Mouse (Mus musculus) neural tube, embryonic 11.5 days (tissue): ENCODE data around the gene Pex11b. TPM values are rescaled to one million over a fixed set of nuclear protein-coding genes. Genes with fewer than 3 reads are reported as not detected.
A peak's percentile ranks its signal among the peaks of the same experiment; 100 is the strongest.
"Not testable (repeated sequence)": the region's sequence is repeated elsewhere in the genome, so short reads cannot be mapped to it uniquely, and the experiment has no call there.

Experiments
- ATAC-seq: fragments of 200-750 bp; cut with Nextera tagmentation; 2 replicates; pipeline ENCODE4 v1.8.0; 2017; ENCODE audit warnings: moderate number of reproducible peaks, mild to moderate bottlenecking, moderate TSS enrichment, moderate library complexity; ENCODE audit not compliant: insufficient read depth, low FRiP score, low TSS enrichment
- DNase-seq: peaks from one replicate; pipeline ENCODE4 v3.0.0-alpha.2; 2015; ENCODE audit warnings: low spot score
- H3K27ac ChIP-seq: fragments of 300-500 bp; sonication (generic); 2 replicates; pipeline ENCODE4 v1.5.1; 2014; ENCODE audit warnings: low read depth, mild to moderate bottlenecking, low read length
- H3K27me3 ChIP-seq: fragments of 300-500 bp; sonication (generic); 2 replicates; pipeline ENCODE4 v1.6.1; 2014; ENCODE audit warnings: mild to moderate bottlenecking, low read length, mixed read lengths; ENCODE audit not compliant: control insufficient read depth, insufficient read depth
- H3K36me3 ChIP-seq: fragments of 300-500 bp; sonication (generic); 2 replicates; pipeline ENCODE4 v1.6.1; 2014; ENCODE audit warnings: mild to moderate bottlenecking, low read length, moderate library complexity, mixed read lengths; ENCODE audit not compliant: control insufficient read depth, insufficient read depth
- H3K4me1 ChIP-seq: fragments of 300-500 bp; sonication (generic); 2 replicates; pipeline ENCODE4 v1.6.1; 2014; ENCODE audit warnings: low read length, mixed read lengths; ENCODE audit not compliant: control insufficient read depth, insufficient read depth
- H3K4me2 ChIP-seq: fragments of 300-500 bp; sonication (generic); 2 replicates; pipeline ENCODE4 v1.6.1; 2014; ENCODE audit warnings: low read depth, mild to moderate bottlenecking, moderate library complexity
- H3K4me3 ChIP-seq: fragments of 300-500 bp; sonication (generic); 2 replicates; pipeline ENCODE4 v1.5.1; 2014; ENCODE audit warnings: low read depth, low read length
- H3K9ac ChIP-seq: fragments of 300-500 bp; sonication (generic); 2 replicates; pipeline ENCODE4 v1.6.1; 2014; ENCODE audit warnings: mild to moderate bottlenecking, low read length
- H3K9me3 ChIP-seq: fragments of 300-500 bp; sonication (generic); 2 replicates; pipeline ENCODE4 v1.6.1; 2016; ENCODE audit warnings: low read length; ENCODE audit not compliant: control insufficient read depth
- WGBS: fragments of 180-500 bp; shearing (Covaris S2); extraction: QIAGEN DNeasy Blood & Tissue Kit; methylation state at CpG from one replicate; pipeline ENCODE4 v1.1.7; 2014; 5-methylcytosine and 5-hydroxymethylcytosine counted together
- polyA plus RNA-seq: library from polyadenylated mRNA; unstranded; fragments of >200 nt; fragmentation: Nextera tagmentation; extraction: Ambion mirVana; gene quantifications from 2 replicates; pipeline ENCODE4 v1.2.1, GENCODE M21; 2014

The Pex11b gene
- polyA plus RNA-seq, 1 experiment from 2014 or later, result 40.5 TPM

GRCm38 (mm10) chr3:96603311-96603710 is 31.9 kb upstream of the Pex11b start:
- no peaks in the 10 kb centered on the region for H3K27me3 ChIP-seq
- peak overlapping the region; percentile 67 for H3K4me2 ChIP-seq
- no peaks in the 10 kb centered on the region for H3K9me3 ChIP-seq
- no peak overlapping the region for H3K27ac ChIP-seq
- DNase-seq (no peak), ATAC-seq (no peak)
- no peaks in the 10 kb centered on the region for H3K36me3 ChIP-seq
- peak overlapping the region; percentile 86 for H3K4me3 ChIP-seq
- WGBS, result 60% methylated on average over 5 of the region's 5 CpGs
- H3K4me1 ChIP-seq, result peaks cover 23% of the 10 kb centered on the region
- peak overlapping the region; percentile 89 for H3K9ac ChIP-seq

DNA sequence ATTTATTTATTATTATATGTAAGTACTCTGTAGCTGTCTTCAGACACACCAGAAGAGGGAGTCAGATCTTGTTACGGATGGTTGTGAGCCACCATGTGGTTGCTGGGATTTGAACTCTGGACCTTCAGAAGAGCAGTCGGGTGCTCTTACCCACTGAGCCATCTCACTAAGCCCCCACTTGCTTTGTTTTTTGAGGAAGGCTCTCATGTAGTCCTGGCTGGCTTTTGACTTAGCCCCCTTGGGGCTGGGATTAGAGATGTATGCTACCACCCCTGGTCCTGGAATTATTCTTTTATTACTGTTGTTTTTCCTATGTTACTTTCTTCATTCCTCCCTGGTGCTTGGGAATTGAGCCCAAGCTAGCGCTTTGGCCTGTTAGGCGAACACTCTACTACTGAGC is 29.2 kb upstream of the Pex11b start:
- H3K9me3 ChIP-seq, H3K27me3 ChIP-seq, H3K4me2 ChIP-seq, H3K4me3 ChIP-seq, DNase-seq, H3K9ac ChIP-seq, H3K27ac ChIP-seq, H3K36me3 ChIP-seq, ATAC-seq: not testable (repeated sequence)
- 87% methylated on average over 4 of the region's 4 CpGs for WGBS
- peaks cover 17% of the 10 kb centered on the region for H3K4me1 ChIP-seq

DNA sequence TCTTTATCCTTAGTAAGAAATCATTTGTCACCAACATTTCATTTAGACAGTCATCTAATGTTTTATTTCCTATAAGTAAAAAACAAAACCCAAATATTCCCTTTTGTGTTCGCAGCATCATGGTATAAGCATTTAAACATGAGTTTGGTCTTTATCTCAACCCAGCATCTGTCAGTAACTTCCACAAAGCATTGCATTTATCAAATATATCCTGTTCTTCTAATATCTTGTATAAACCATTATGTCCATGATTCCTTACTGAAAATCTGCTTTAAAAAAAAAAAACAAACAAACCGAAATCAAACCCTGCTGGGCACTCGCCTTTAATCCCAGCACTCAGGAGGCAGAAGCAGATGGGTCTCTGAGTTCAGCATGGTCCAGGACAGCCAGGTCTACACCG is 28.6 kb upstream of the Pex11b start:
- Histone ChIP-seq H3K9me3 (no peaks in the 10 kb centered on the region), H3K27ac (no peak overlapping the region), H3K27me3 (no peaks in the 10 kb centered on the region), H3K4me3 (no peak overlapping the region), H3K36me3 (no peaks in the 10 kb centered on the region), H3K9ac (no peak overlapping the region), H3K4me1 (peaks cover 17% of the 10 kb centered on the region), H3K4me2 (no peak overlapping the region)
- WGBS, result 91% methylated on average over 4 of the region's 4 CpGs
- DNase-seq, result no peak
- no peak for ATAC-seq

GRCm38 (mm10) chr3:96617941-96618340 is 17.2 kb upstream of the Pex11b start:
- H3K4me1 ChIP-seq, result no peaks in the 10 kb centered on the region
- WGBS, result 91% methylated on average over 3 of the region's 3 CpGs
- H3K4me3 ChIP-seq, result no peak overlapping the region
- DNase-seq (no peak), ATAC-seq (no peak)
- no peak overlapping the region for H3K9ac ChIP-seq
- H3K9me3 ChIP-seq, result no peaks in the 10 kb centered on the region
- H3K27me3 ChIP-seq, result no peaks in the 10 kb centered on the region
- peaks cover 7% of the 10 kb centered on the region for H3K36me3 ChIP-seq
- no peak overlapping the region for H3K27ac ChIP-seq
- no peak overlapping the region for H3K4me2 ChIP-seq

DNA sequence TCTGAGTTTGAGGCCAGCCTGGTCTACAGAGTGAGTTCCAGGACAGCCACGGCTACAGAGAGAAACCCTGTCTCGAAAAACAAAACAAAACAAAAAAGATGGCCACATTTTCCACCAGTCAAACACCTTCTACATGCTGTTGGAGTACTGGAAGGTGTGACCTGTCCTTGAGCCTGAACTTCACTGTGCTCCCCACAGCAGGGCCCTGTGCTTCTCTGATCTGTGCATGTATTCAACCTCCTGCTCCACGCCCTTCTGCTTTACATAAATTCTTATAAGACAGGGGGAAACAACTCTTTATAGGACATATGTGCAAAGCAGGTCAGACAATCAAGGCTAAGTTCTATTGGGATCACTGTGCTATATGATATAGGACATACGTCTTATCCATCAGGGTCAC is 12.0 kb upstream of the Pex11b start:
- DNase-seq, result no peak
- no peak overlapping the region for H3K4me2 ChIP-seq
- H3K4me3 ChIP-seq, result no peak overlapping the region
- H3K4me1 ChIP-seq, result no peaks in the 10 kb centered on the region
- H3K36me3 ChIP-seq, result peaks cover 5% of the 10 kb centered on the region; the same call in 1 of the 2 replicates
- H3K9me3 ChIP-seq, result no peaks in the 10 kb centered on the region
- 93% methylated on average over 4 of the region's 4 CpGs for whole genome bisulfite sequencing
- H3K9ac ChIP-seq, result no peak overlapping the region
- no peak for ATAC-seq
- no peaks in the 10 kb centered on the region for H3K27me3 ChIP-seq
- no peak overlapping the region for H3K27ac ChIP-seq

DNA sequence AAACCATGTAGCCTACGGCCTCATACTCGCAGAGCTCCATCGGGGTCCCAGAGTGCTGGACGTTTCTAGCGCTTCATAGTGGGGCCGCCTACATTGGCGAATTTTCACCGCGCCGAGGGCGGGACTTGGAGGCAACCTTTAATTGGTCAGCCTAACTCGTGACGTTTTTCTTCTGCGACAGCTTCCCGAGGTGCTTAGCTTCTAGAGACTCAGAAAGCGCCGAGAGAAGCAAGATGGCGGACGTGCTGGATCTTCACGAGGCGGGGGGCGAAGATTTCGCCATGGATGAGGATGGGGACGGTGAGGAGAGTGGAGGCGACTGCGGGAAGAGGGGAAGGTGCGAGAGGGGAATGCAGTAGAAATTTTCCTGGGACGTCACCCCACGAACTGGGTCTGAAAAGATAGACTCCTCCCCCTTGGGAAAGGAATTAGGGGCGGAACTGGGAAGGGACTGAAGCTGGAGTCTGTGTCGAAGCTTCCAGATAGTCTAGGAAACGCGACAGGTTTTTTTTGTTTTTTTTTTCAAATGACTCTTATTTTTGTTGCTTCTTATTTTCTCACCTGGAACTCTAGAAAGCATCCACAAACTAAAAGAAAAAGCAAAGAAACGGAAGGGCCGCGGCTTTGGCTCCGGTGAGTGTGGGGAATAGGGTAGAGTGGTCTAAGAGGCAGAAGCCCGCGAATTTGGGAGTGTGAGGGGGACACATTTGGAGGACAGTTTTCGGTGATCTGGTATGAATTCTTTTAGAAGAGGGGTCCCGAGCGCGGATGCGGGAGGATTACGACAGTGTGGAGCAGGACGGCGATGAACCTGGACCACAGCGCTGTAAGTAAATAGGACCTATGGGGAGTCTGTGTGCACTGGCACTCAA is 5.2 kb upstream of the Pex11b start, which contains the start of gene Rbm8a:
Gene Rbm8a (plus strand): TSS at position 205 of the 872 bp plus-strand sequence.
- Histone ChIP-seq H3K9me3 (no peaks in the 10 kb centered on the region), H3K27me3 (no peaks in the 10 kb centered on the region), H3K9ac (peak within 1 kb of the TSS; percentile 73), H3K4me1 (peaks cover 10% of the 10 kb centered on the region), H3K4me3 (peak within 1 kb of the TSS; percentile 62), H3K4me2 (peak within 1 kb of the TSS; percentile 59), H3K36me3 (no peaks in the 10 kb centered on the region), H3K27ac (no peak within 1 kb of the TSS)
- WGBS, result under 1% methylated on average over 48 of the region's 48 CpGs
- DNase-seq (peak; percentile 97), ATAC-seq (peak; percentile 91)

DNA sequence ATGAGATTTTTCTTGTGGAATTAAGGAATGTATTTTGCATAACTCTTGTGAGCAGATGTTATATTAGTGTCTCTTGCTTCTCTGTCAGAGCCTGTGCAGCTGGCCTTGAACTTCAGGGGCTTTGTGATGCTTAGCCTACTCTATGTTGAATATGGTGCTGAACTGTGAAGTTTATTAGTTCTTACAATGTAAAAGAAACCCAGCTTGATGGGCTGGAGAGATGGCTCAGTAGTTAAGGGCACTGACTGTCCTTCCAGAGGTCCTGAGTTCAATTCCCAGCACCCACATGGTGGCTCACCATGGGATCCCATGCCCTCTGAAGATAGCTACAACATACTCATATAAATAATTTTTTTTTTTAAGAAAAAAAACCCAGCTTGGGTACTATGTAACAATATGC is 3.1 kb upstream of the Pex11b start:
- H3K4me1 ChIP-seq, result peaks cover 12% of the 10 kb centered on the region
- no peaks in the 10 kb centered on the region for H3K9me3 ChIP-seq
- H3K36me3 ChIP-seq, result no peaks in the 10 kb centered on the region
- H3K27ac ChIP-seq, result no peak overlapping the region
- DNase-seq (no peak), ATAC-seq (no peak)
- no peak overlapping the region for H3K4me2 ChIP-seq
- no peak overlapping the region for H3K9ac ChIP-seq
- no peak overlapping the region for H3K4me3 ChIP-seq
- H3K27me3 ChIP-seq, result no peaks in the 10 kb centered on the region

DNA sequence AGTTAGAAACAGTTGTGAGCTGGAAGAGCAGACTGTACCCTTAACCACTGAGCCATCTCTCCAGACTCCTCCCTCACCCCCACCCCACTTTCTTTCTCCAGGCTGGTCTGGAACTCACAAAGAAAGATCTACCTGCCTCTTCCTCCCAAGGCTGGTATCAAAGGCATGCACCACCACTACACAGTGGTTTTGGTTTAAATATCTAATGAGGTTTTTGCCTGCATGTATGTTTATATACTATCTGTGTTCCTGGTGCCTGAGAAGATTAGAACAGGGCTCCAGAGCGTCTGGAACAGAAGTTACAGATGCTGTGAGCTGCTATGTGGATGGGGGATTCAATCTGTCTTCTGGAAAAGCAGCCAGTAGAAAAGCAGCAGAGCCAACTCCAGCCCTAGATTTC is 1.2 kb upstream of the Pex11b start:
- H3K36me3 ChIP-seq, result no peaks in the 10 kb centered on the region
- peaks cover 12% of the 10 kb centered on the region for H3K4me1 ChIP-seq
- no peak overlapping the region for H3K4me2 ChIP-seq
- ATAC-seq (no peak), DNase-seq (no peak)
- no peak overlapping the region for H3K4me3 ChIP-seq
- H3K9me3 ChIP-seq, result no peaks in the 10 kb centered on the region
- no peak overlapping the region for H3K9ac ChIP-seq
- no peak overlapping the region for H3K27ac ChIP-seq
- 74% methylated on average over 1 of the region's 1 CpGs for WGBS
- no peaks in the 10 kb centered on the region for H3K27me3 ChIP-seq

DNA sequence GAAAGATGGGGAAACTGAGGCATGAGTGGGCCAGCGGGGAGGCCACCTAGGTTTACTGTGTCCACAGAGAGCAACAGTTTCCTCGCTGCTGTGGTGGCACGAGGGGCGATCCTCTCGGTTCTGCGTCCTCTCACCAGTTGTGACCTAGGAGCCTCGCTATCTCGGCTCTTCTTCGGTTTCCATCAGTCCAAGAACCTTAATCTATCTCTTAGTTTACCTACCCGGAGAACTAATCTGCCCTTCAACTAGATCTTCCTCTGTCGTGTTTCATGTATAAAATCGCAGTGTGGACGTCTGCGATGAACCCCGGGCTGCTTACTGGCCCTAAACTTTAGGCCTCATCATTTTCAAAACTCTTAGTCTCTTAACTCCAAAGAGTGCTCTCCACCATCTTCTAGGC is 730 bp downstream of the Pex11b start:
- Histone ChIP-seq H3K9ac (peak overlapping the region; percentile 94), H3K27ac (no peak overlapping the region), H3K9me3 (no peaks in the 10 kb centered on the region), H3K4me3 (peak overlapping the region; percentile 90), H3K27me3 (no peaks in the 10 kb centered on the region), H3K4me2 (peak overlapping the region; percentile 70), H3K36me3 (no peaks in the 10 kb centered on the region), H3K4me1 (peaks cover 8% of the 10 kb centered on the region)
- WGBS, result 12% methylated on average over 15 of the region's 15 CpGs
- ATAC-seq (no peak; the same call in 1 of the 2 replicates), DNase-seq (no peak)
